In the genomic region with DNA sequence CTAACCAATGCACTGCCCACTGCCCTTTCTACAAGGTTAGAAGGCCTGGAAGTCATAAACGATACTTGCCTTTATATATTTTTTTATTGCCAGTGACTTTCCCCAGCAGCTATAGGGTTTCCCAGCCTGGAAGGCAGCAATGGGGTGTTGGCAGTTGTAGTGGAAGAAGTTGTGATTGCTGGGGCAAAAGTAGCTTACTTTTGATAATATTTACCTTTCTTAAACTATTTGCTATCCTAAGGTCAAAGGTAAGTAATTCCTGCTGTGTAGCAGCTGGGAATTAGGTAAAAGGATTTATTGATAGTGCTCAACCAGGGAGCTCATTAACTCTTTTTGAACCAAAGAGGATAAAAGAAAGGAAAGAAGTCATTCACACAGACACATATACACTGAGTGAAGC, we compare ENCODE assay signal across 21 mouse cellular contexts.
"Had no signal": no experiment of that assay in that cellular context is flagged by ENCODE, and none has a peak within 500 bp of the region (broad histone marks: within the 10 kb centered on the region; RNA-seq: fewer than 3 reads in every experiment).

No protein-coding gene starts in this region.

- H3K27me3 ChIP-seq: megakaryocyte, embryonic 14.5 days; midbrain, embryonic 13.5 days; neural tube, embryonic 13.5 days had no signal

- H3K4me1 ChIP-seq: megakaryocyte, embryonic 14.5 days; midbrain, embryonic 10.5 days; midbrain, embryonic 13.5 days; neural tube, embryonic 13.5 days had no signal

- DNase-seq: kidney, adult 18-20 months; kidney, adult 9 months; kidney, postnatal 14 days; kidney, postnatal 4 days; layer of hippocampus, adult 9-11 months; lung, embryonic 14.5 days; lung, postnatal 36 days; right cerebral cortex, adult 18-20 months; right cerebral cortex, postnatal 14 days; right cerebral cortex, postnatal 4 days; thymus, adult 18-20 months; thymus, postnatal 36 days had no signal

- H3K4me2 ChIP-seq: lung, embryonic 14.5 days; midbrain, embryonic 13.5 days; neural tube, embryonic 13.5 days had no signal

- H3K9ac ChIP-seq: liver, embryonic 14.5 days; lung, embryonic 14.5 days; midbrain, embryonic 13.5 days; neural tube, embryonic 13.5 days had no signal

- H3K4me3 ChIP-seq: layer of hippocampus, adult 2 months; megakaryocyte, embryonic 14.5 days; midbrain, embryonic 10.5 days; midbrain, embryonic 13.5 days; neural tube, embryonic 13.5 days had no signal

- ATAC-seq: hindbrain, postnatal 0 days; inflammation-experienced regulatory T-cells, adult 6 months; lung, postnatal 0 days; midbrain, embryonic 13.5 days had no signal

- H3K36me3 ChIP-seq: midbrain, embryonic 10.5 days; midbrain, embryonic 13.5 days; neural tube, embryonic 13.5 days had no signal

- H3K9me3 ChIP-seq: megakaryocyte, embryonic 14.5 days; midbrain, embryonic 10.5 days; midbrain, embryonic 13.5 days; neural tube, embryonic 13.5 days had no signal

- H3K27ac ChIP-seq: hindbrain, postnatal 0 days; layer of hippocampus, adult 2 months; liver, embryonic 14.5 days; midbrain, embryonic 10.5 days; midbrain, embryonic 13.5 days; neural tube, embryonic 13.5 days had no signal
